Mouse (Mus musculus): ENCODE measurements around the gene Igfbp1.

Igfbp1 gene

DNA sequence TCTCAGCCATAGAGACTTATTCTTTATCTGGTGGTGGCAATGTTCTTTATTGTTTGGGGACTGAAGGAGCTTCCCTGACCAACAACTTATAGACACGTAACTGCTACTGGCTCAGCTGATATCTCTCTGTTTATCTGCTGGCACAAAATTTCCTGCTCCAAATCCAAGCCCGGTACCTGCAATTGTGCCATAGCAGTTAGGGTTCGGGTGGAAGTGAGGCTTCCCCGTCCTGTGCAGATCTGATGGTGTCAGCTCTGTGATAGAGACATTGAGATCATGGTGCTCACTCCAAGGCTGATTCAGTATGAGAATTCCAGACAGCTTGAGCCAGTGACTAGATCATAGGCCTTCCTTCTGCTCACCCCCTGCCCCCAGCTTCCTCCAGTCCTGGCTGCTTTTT lies 34.4 kb downstream of the Igfbp1 start:
- DNase-seq (ENCODE audit: inconsistent ontology term): no peak

DNA sequence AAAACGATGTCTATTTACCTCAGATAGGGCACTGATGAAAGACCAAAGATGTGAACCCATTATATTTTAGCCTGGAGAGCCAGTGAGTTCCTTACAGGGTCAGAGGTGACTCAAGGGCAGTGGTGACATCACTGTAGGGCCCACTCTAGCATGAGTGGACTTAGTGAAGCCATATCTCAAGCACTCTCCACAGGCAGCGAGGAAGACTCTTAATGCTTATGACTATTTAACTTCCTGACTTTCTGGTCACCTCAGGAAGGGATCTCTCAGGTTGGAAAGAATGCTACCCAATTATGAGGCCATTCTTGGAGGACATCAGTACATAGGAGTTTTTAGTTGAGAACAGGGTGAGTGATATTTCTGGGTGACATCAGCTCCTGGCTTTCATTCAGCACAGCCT lies 35.8 kb downstream of the Igfbp1 start:
- DNase-seq (ENCODE audit: inconsistent ontology term): no peak

DNA sequence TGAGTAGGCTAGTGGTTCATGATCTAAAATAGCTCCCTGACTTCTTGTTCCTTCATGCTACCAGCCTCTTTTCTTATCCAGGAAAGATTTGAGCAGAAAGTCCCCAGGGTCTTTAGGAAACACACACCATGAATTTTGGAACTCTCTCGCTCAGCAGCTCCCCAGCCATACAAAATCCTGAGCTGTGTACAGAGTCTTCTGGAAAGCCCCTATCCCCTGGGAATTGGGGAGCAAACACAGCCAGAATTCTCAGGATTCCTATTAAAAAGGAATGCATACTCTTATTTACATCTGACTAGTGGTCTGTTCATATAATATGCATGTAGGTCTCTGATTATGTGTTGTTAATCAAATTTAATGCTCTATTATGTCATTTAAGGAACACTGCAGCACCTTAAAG lies 36.9 kb downstream of the Igfbp1 start:
- DNase-seq (ENCODE audit: inconsistent ontology term): no peak

DNA sequence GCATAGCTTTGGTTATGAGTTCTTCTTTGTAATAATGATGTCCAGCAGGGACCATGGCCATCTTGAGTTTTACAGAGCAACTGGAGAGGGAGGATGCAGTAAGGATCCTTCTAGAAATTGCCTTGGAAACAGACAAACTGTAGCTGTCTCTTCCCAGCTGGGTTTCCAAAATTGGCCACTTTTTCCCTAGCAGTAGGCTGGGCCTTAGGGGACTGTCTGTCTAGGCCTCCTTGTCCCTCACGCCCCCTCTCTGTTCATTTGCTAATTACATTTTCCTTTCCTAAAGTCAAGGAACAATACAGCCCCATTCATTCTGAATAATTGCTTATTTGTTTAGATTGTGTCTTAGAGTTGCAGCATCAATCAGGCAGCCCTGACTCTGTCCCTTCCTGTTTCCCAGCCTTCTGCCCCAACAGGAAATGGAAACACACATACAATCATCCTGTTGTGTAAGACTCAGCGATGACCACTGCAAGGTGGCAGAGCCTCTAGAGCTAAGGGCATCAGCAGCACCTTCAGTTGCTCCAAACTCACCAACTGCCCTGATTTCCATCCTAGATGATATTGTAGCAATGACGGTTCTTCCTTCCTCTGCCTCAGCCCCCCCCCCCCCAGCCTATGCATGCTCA lies 37.5 kb downstream of the Igfbp1 start:
- no peak for DNase-seq (ENCODE audit: inconsistent ontology term)

DNA sequence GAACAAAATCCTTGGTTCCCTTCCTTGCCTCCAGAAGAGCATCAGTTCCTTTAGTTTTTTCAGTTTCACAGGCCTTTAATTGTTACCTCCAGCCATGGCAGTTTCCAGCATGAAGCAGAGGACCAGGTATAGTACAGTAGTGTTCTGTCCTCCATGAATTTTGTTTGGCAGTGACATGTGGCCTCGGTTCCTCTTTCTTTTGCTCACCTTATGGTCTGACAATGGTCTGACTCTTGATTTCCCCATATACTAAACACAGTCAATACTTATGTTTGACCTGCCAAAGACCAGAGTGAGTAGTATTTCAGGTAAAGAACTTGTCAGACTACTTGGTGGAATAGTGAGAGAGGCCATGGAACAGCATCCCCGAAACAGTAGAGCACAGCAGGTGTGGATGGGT lies 39.2 kb downstream of the Igfbp1 start:
- DNase-seq (ENCODE audit: inconsistent ontology term): no peak

DNA sequence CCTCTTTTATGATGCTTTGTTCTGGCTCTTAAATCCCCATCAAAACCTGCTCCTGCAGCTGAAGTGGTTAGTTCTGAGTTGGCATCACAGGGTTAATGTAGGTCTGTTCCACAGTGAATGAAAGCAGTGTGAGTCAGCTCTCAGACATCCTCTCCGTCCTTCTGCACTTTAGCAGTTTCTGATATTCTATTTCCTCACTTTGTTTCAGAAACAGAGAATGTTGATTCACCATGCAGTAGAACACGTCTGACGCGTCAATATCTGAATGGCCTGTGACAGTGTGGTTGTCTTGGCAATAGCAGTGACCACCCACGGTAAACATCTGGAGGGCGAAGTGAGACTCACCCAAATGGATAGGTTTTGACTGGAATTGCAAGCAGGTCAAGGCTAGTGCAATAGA lies 40.1 kb downstream of the Igfbp1 start:
- DNase-seq (ENCODE audit: inconsistent ontology term): peak; percentile 82

DNA sequence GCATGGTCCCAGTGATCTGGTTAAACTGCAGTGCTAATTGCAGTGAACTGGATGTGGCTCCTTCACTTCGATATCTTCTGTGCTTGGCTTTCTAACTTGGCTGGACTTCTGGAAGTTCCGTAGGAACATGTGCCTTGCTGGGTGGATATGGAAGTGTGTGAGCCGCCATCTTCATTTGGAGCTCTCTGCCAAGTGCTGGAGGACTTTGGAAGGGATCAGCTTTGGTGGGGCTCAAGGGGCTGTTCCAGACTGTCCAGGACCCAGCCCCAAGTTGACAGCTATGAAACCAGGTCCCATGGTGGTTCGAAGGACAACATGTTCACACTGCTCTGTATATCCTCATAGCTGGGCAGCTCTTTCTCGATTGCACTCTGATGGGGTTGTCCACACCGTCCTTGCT lies 41.0 kb downstream of the Igfbp1 start:
- no peak for DNase-seq (ENCODE audit: inconsistent ontology term)

DNA sequence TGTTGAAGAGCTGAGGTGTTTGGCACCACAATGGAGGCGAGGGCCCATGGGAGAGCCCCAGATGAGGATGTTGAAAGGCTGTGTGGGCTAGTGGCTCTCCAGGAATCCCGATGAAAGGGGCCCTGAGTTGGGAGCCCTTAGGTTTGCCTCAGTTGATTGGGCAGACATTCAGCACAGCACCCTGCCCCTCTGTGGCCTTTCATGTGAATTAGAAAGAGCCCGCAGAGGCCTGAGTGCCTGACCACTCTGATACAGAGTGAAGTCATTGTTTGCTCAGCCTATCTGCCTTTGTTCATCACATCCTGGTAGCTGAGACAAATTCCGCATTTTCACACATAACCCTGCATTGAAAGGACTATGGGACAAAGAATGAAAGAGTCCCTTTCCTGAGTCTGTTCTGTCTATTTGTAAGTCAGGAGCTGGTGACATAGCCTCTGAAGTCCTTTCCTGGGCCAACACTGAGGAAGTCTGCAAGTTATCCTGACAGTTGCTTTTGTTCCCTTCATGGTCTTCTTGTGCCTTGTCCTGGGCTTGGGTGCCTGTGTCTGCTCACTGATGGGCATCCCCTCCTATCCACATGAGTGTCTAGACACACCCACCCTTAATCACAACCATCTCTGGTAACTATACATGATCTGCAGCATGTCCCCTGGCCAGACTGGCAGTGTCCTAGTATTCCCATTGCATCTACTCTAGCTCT lies 41.6 kb downstream of the Igfbp1 start:
- DNase-seq (ENCODE audit: inconsistent ontology term): no peak

DNA sequence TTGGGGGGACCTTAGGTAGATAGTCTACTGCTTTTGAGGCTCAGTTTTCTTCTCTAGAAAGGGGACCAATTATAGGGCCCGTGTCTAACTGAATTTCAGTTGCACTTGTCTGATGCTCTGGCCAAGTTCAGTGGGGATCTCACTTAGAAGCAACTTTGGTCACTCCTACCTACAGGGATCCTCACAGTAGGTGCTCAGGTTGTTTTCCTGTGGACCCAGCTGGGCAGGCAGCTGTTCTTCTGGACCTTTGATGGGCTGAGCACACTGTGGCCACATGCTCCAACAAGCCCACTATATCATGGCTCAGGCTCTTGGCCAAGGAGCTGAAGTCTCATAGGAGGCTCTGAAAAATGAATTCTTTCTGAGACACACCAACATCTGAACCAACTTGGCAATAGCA lies 47.2 kb downstream of the Igfbp1 start:
- no peak for DNase-seq (ENCODE audit: inconsistent ontology term)

DNA sequence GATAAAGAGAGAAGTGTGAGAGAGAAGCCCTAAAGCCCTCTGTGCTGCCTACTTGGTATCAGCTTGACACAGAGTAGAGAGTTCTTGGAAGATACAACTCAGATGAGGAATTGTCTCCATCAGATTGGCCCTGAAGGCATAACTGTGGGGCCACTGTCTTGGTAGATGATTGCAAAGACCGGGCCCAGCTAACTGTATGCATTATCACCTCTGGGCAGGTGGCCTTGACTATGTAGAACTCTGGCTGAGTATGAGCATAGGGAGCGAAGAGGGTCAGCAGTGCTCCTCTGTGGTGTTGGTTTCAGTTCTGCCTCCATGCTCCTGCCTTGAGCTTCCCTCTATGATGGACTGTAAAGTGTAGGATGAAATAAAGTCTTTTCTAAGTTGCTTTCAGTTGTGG lies 52.8 kb downstream of the Igfbp1 start:
- no peak for DNase-seq (ENCODE audit: inconsistent ontology term)

DNA sequence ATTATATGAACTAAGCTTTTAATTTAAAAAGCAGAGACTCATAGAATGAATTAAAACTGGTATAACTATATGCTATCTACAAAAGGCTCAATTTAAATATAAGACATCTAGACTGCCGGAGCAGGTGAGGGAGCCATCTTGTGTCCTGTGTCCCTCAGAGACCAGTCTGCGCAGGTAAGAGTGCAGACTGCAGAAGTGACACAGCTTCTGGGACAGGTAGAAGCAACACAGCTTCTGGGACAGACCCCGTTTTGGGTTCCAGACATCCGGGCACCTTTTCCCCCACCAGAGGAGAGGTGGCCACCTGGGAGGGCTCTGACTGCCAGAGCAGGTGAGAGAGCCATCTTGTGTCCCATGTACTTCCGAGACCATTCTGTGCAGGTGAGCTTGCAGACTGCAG lies 53.3 kb downstream of the Igfbp1 start:
- DNase-seq (ENCODE audit: inconsistent ontology term): no peak

Measured in Muller cell, postnatal 12 days (primary cell).